Mouse (Mus musculus) kidney, postnatal 25 days (tissue): ENCODE measurements around the gene Plbd2.

Experiments
- DNase-seq, 2 experiments: peaks; one replicate each; pipeline ENCODE4 v3.0.0; 2021; ENCODE audit warnings: mixed read lengths in 2 of 2

Gene Plbd2

GRCm38 (mm10) chr5:120436885-120437495 lies 66.4 kb downstream of the Plbd2 start:
- DNase-seq: no peak

- DNase-seq: no peak
Observed at GRCm38 (mm10) chr5:120435731-120436501, 67.5 kb downstream of the Plbd2 start.

- DNase-seq: no peak
Observed at GRCm38 (mm10) chr5:120435006-120435681, 68.3 kb downstream of the Plbd2 start.

GRCm38 (mm10) chr5:120434231-120434735 lies 69.1 kb downstream of the Plbd2 start:
- no peak for DNase-seq
